Mouse (Mus musculus): ENCODE data around the gene Gm42674.

GRCm38 (mm10) chr3:90589947-90590346, 11.8 kb upstream of the Gm42674 start, which contains the start of gene S100a2:
- TF ChIP-seq CTCF (IDR thresholded peaks at IDR 0.05; ENCODE audit: low read depth, low read length) (no peak), POLR2A (IDR thresholded peaks at IDR 0.05; ENCODE audit: extremely low read depth, insufficient read depth, low read length) (no peak)

All from liver, adult 2 months (tissue).